Mouse (Mus musculus) T-cell, adult 66 days (primary cell): Measurements from ENCODE around the gene Mark2. TPM values are rescaled to one million over a fixed set of nuclear protein-coding genes. Genes with fewer than 3 reads are reported as not detected.

ENCODE experiments used
- total RNA-seq, 2 experiments: library from RNA; stranded (reverse); gene quantifications; 3 replicates in 1 of 2; 4 replicates in 1 of 2; pipeline ENCODE4 v1.2.4; 2023

Mark2 gene
- total RNA-seq, result 100 to 1,000 TPM; 255 to 274 TPM

DNA sequence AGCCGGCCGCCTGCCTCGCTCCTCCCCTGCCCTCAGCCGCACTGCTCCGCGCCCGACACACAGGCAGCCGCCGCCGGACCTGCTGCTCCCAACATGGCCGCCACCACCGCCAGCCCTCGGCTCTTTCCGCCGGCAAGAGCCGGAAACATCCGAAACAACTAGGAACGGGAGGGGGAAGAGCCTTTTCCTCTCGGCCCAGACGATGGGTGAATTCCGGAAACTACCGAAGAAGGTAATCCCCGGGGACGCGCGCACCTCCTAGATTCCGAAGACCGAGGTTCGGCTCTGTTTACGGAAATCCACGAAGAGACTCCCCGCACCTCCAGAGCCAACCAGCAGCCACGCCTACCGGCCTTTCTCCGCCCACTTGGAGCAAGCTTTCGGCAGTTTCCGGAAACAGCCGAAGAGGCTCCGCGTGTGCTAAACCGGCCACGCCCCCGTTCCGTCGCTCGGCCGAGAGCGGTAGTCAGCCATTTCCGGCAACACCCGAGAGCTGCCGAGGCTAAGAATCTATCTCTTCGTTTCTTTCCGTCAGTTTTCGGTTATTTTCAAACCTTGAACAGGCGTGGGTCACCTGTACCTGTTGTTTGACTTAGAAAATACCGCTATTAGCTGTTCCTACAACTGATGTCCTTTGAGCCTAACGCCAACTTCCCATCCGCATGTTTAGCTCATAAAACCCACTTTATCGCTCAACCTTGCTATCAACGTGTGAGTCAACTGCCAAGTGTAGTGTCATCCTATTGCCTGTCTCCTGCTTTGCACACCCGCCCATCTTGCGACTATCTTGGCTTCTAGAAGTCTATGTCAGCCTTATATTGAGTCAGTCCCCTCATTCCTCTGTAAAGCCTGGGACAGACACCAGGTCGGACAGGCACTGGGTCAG is at the start of gene Mark2:
Mark2 (minus strand) TSS at position 349 of the 886 bp plus-strand sequence.

GRCm38 (mm10) chr19:7382903-7383865 is 41.5 kb upstream of the Mark2 start, which contains the start of gene Spindoc:
Gene Spindoc (minus strand): TSS chr19:7382994.

DNA sequence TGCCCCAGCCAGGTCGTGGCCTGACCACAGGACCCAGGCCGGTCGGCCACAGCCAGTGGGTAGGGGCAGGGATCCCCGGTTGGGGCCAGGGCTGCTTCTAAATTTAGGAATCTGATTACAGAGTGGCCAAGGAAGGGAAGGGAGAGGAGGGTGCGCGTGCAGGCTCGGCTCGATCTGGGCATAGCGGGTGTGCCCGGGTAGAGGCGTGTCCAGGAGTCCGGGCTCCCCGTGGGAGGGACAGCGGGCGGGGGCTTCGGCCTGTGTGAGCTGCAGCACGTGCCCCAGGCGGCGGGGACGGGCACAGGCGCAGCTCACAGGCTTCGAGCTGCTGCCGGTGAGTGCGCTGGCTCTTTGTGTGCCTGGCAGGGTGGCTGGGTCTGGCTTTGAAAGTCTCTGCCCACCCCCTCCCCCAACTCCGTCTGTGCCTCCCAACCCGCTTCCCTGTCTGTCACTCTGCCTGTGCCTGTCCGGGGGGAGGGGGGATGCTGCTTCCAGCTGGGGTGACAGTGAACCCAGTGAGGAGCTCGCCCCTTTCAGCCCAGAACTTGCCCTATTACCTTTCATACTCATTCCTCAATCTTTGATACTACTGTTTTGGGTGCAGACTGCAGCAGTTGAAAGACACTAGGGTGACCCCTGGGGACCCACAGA is 74.4 kb downstream of the Mark2 start, which contains the start of gene Rcor2:
Rcor2 (plus strand) TSS at position 235 of the 651 bp plus-strand sequence.

DNA sequence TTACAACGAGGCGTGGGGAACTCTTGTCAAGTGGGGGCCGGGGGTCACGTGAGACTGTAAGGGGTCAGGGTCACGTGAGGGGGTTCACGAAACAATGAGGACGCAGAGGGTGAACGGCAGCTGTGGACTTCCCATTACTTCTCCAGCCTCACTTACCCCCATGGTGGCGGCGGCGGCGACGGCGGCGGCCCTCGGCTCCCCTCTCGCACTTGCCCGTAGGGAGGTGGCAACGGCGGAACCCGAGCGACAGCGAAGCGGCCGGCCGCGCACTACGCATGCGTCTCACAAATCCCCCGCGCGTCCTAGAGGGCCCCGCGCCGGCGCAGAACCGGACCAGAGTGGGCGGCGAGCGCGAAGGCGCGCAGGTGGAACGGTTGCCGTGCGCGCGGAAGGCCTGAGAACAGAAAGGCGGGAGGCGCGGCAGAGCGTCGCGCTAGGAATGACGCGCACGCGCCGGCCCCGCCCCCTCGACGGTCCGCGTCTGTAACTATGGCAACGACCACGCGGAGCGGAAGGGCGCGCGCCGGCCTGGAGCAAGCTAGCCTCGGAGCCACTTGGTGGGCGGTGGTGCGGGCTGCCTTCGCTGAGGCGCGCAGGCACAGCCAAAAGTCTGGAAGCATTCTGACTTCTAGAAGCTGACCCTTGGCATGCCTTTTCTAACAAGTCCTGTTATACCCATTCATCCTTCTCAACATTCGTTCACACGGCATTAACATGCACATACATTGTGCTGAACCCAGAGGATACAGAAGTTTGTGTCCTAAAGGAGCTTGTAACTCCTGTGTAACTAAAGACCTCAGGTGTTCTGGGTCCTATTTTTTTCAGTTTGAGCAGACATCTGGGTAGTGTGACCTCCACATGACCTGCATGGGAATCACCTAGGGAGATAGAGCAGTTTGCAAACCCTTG is 100.6 kb downstream of the Mark2 start, which contains the start of gene Naa40:
Naa40 (minus strand) TSS at position 402 of the 909 bp plus-strand sequence.

Other genes starting within 250 kb of the Mark2 start
- not detected for gene Flrt1, start 236.1 kb downstream of the Mark2 start, total RNA-seq
- 100 to 1,000 TPM; 117 to 119 TPM for gene Otub1, start 135.5 kb downstream of the Mark2 start, total RNA-seq
- gene Cox8a, start 124.2 kb downstream of the Mark2 start, total RNA-seq, result 100 to 1,000 TPM; 263 to 296 TPM
- gene Naa40, start 100.7 kb downstream of the Mark2 start, total RNA-seq, result 10 to 100 TPM; 39.2 to 43.8 TPM
- gene Rcor2, start 74.5 kb downstream of the Mark2 start, total RNA-seq, result 1 to 10 TPM; 1.5 to 1.7 TPM
- gene Spindoc, start 41.1 kb upstream of the Mark2 start, total RNA-seq, result 10 to 100 TPM; 25.2 to 29.4 TPM
- gene 2700081O15Rik, start 75.8 kb upstream of the Mark2 start, total RNA-seq, result 1 to 10 TPM; 2.3 to 3.2 TPM
- gene Rtn3, start 141.4 kb upstream of the Mark2 start, total RNA-seq, result 10 to 100 TPM; 51.8 to 56.5 TPM
- 10 to 100 TPM; 47.2 to 50.3 TPM for gene Atl3, start 152.2 kb upstream of the Mark2 start, total RNA-seq
- 10 to 100 TPM; 33.1 to 35.7 TPM for gene Pla2g16, start 215.6 kb upstream of the Mark2 start, total RNA-seq